Comparison of ENCODE assay signal across 8 mouse cellular contexts in genomic region chr17:88065031-88065800, GRCm38 (mm10). TPM values are rescaled to one million over a fixed set of nuclear protein-coding genes. Genes with fewer than 3 reads are reported as not detected.
DNase-seq lines count a peak whose midpoint lies in the region; ATAC-seq and TF ChIP-seq lines count a peak whose summit lies in the region.

Fbxo11 (minus strand) TSS chr17:88065291.

- peak within 1 kb of the TSS; percentile 55 for H3K4me2 ChIP-seq in hindbrain, embryonic 12.5 days (replicated peaks)

- peak within 1 kb of the TSS; percentile 100 for H3K9ac ChIP-seq in hindbrain, embryonic 12.5 days

- in situ Hi-C loops in Patski (cut with MboI; ENCODE audit: low pct_unique_long_range_greater_than_20kb) = no loop called here

- H3K36me3 ChIP-seq in hindbrain, embryonic 12.5 days = no peaks in the 10 kb centered on the region
- H3K36me3 ChIP-seq in macrophage (ENCODE audit: inconsistent target) = no peaks in the 10 kb centered on the region

- ATAC-seq in Patski = peak; percentile 2
- ATAC-seq in hindbrain, embryonic 12.5 days (ENCODE audit: low FRiP score) = peak; percentile 46

- no peak for DNase-seq in Patski (ENCODE audit: low read depth, low spot score)
- DNase-seq in cerebellum, postnatal 10 days = peak; percentile 83 to 84
- peak; percentile 31 to 35 for DNase-seq in frontal cortex, postnatal 25 days (ENCODE audit: low spot score in 2 of 2)
- peak; percentile 37 to 64 for DNase-seq in layer of hippocampus, postnatal 14 days (ENCODE audit: low spot score in 2 of 2)
- peak; percentile 65 for DNase-seq in right cerebral cortex, adult 18-20 months
- peak; percentile 15 to 65 for DNase-seq in urinary bladder, adult 18-20 months (ENCODE audit: low spot score in 2 of 2)

- H3K9me3 ChIP-seq in hindbrain, embryonic 12.5 days (replicated peaks) = no peaks in the 10 kb centered on the region

- WGBS in hindbrain, embryonic 12.5 days = under 1% methylated on average over 59 of the region's 112 CpGs
- WGBS in macrophage (ENCODE audit: missing documents) = under 1% methylated on average over 91 of the region's 112 CpGs

- H3K27ac ChIP-seq in hindbrain, embryonic 12.5 days = peak within 1 kb of the TSS; percentile 100
- H3K27ac ChIP-seq in macrophage = peak within 1 kb of the TSS; percentile 76

- peak within 1 kb of the TSS; percentile 94 for H3K4me3 ChIP-seq in hindbrain, embryonic 12.5 days
- peak within 1 kb of the TSS; percentile 75 for H3K4me3 ChIP-seq in macrophage (ENCODE audit: inconsistent target)

- CTCF ChIA-PET in Patski (lab: Charles Lee) = no interaction called here

- H3K4me1 ChIP-seq in hindbrain, embryonic 12.5 days = peaks cover 16% of the 10 kb centered on the region

- POLR2A ChIA-PET in Patski (lab: Charles Lee) = no interaction called here

- no peak for TF ChIP-seq CTCF in Patski (IDR thresholded peaks at IDR 0.05)

- no peaks in the 10 kb centered on the region for H3K27me3 ChIP-seq in Patski
- no peaks in the 10 kb centered on the region for H3K27me3 ChIP-seq in hindbrain, embryonic 12.5 days

- H3K79me2 ChIP-seq in macrophage (ENCODE audit: inconsistent target) = peaks cover 47% of the 10 kb centered on the region

RNA-seq across cellular contexts. Expression of gene Fbxo11, which starts in this region (rescaled TPM):
- polyA plus RNA-seq in Patski (2021) = 60.2 TPM
- 32.3 and 35.9 TPM in 2 replicates for polyA plus RNA-seq in hindbrain, embryonic 12.5 days (2016; fragmentation: Nextera tagmentation; extraction: Ambion mirVana)
- total RNA-seq in layer of hippocampus, postnatal 14 days (2021) = 100 to 1,000 TPM; 114 to 117 TPM
- total RNA-seq in macrophage (2018; cell fraction: chromatin; rRNA removed) = 100 to 1,000 TPM in 15 of 26 experiments, 10 to 100 TPM in 11; 77.0 to 273 (median 106) TPM
- total RNA-seq in macrophage (2018; cell fraction: cytosol; rRNA removed) = 100 to 1,000 TPM in 1 of 26 experiments, 10 to 100 TPM in 25; 30.7 to 101 (median 49.0) TPM
- 100 to 1,000 TPM in 8 of 26 experiments, 10 to 100 TPM in 18; 54.4 to 210 (median 80.3) TPM for total RNA-seq in macrophage (2018; cell fraction: nucleus; rRNA removed)
- 33.3 to 64.4 TPM (median 36.2 TPM) in 3 replicates for polyA plus RNA-seq in macrophage (2018)
